ENCODE assay signal across 10 mouse cellular contexts in the genomic region with DNA sequence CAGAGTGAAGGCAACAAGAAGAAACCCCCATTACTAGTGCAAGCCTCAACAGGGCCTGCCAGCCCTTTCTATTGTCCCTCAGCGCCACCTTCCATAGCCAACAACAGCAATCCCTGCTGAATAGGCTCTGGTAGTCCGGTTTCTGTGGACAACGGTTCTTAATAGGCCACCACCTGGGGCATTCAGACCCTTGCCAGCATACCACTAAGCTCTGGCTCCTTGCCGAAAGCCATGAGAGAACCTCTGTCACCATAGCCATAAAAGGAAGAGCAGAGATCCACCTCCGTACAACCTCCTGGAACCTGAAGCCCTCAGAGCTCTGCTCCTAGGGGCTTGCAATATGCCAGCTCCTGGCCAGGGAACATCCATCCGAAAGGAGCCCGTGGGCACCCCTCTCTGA. TPM values are rescaled to one million over a fixed set of nuclear protein-coding genes. Genes with fewer than 3 reads are reported as not detected.
DNase-seq lines count a peak whose midpoint lies in the region; ATAC-seq and TF ChIP-seq lines count a peak whose summit lies in the region.
"Had no signal": no experiment of that assay in that cellular context is flagged by ENCODE, and none has a peak within 500 bp of the region (broad histone marks: within the 10 kb centered on the region; RNA-seq: fewer than 3 reads in every experiment).

No protein-coding gene starts in this region.

- no peaks in the 10 kb centered on the region for H3K36me3 ChIP-seq in neural tube, embryonic 11.5 days (ENCODE audit: control insufficient read depth, insufficient read depth, low read length)
- no peaks in the 10 kb centered on the region for H3K36me3 ChIP-seq in forebrain, embryonic 10.5 days (replicated peaks)
- H3K36me3 ChIP-seq in midbrain, embryonic 11.5 days (ENCODE audit: control insufficient read depth, insufficient read depth, low read length) = no peaks in the 10 kb centered on the region
- no peaks in the 10 kb centered on the region for H3K36me3 ChIP-seq in thymus, adult 2 months (ENCODE audit: control insufficient read depth, insufficient read depth, low read length)
- H3K36me3 ChIP-seq in kidney, embryonic 15.5 days = no peaks in the 10 kb centered on the region
- H3K36me3 ChIP-seq: limb, embryonic 15.5 days had no signal

- no peak for TF ChIP-seq POLR2A in thymus, adult 2 months (IDR thresholded peaks at IDR 0.05; ENCODE audit: control insufficient read depth, extremely low read depth, insufficient read depth, low read length, poor library complexity)
- no peak for TF ChIP-seq POLR2A in lung, adult 2 months (IDR thresholded peaks at IDR 0.05; ENCODE audit: borderline replicate concordance, extremely low read depth, low read depth, low read length)

- H3K9ac ChIP-seq in neural tube, embryonic 11.5 days (ENCODE audit: low read length) = no peak overlapping the region
- H3K9ac ChIP-seq in midbrain, embryonic 11.5 days (ENCODE audit: low read length) = no peak overlapping the region
- no peak overlapping the region for H3K9ac ChIP-seq in kidney, embryonic 15.5 days
- H3K9ac ChIP-seq: limb, embryonic 15.5 days had no signal

- no peak overlapping the region for H3K4me3 ChIP-seq in neural tube, embryonic 11.5 days (ENCODE audit: low read depth, low read length)
- peak overlapping the region; percentile 17; the same call in 1 of the 2 replicates for H3K4me3 ChIP-seq in forebrain, embryonic 10.5 days
- H3K4me3 ChIP-seq in midbrain, embryonic 11.5 days (ENCODE audit: low read depth, low read length) = no peak overlapping the region
- no peak overlapping the region for H3K4me3 ChIP-seq in thymus, adult 2 months (ENCODE audit: control insufficient read depth, insufficient read depth, low read length)
- H3K4me3 ChIP-seq in lung, adult 2 months (replicated peaks; ENCODE audit: extremely low read depth, low read depth, low read length) = no peak overlapping the region
- no peak overlapping the region for H3K4me3 ChIP-seq in kidney, embryonic 15.5 days (replicated peaks)
- H3K4me3 ChIP-seq: limb, embryonic 15.5 days had no signal

- no peak for DNase-seq in neural tube, embryonic 11.5 days (ENCODE audit: low spot score)
- DNase-seq in neural tube, embryonic 10.5 days (ENCODE audit: extremely low spot score, low spot score) = no peak
- DNase-seq in forebrain, embryonic 10.5 days (ENCODE audit: extremely low spot score, low spot score) = no peak
- DNase-seq in midbrain, embryonic 11.5 days (ENCODE audit: low spot score, missing footprints) = peak; percentile 83
- no peak for DNase-seq in kidney, postnatal 36 days
- no peak for DNase-seq in thymus, adult 2 months
- no peak for DNase-seq in lung, adult 2 months
- DNase-seq: heart, postnatal 36 days had no signal

- H3K27me3 ChIP-seq in neural tube, embryonic 11.5 days (ENCODE audit: control insufficient read depth, insufficient read depth, low read length) = no peaks in the 10 kb centered on the region
- peaks cover 37% of the 10 kb centered on the region for H3K27me3 ChIP-seq in forebrain, embryonic 10.5 days (ENCODE audit: poor library complexity, severe bottlenecking)
- H3K27me3 ChIP-seq in midbrain, embryonic 11.5 days (ENCODE audit: control insufficient read depth, insufficient read depth, low read length) = no peaks in the 10 kb centered on the region
- H3K27me3 ChIP-seq in thymus, adult 2 months (ENCODE audit: control insufficient read depth, insufficient read depth, low read length) = no peaks in the 10 kb centered on the region
- H3K27me3 ChIP-seq in kidney, embryonic 15.5 days = 0 out of 2 replicates have a peak, but pooled peaks cover 10% of the 10 kb centered on the region

- WGBS in neural tube, embryonic 11.5 days = 31% methylated on average over 7 of the region's 7 CpGs
- 24% methylated on average over 7 of the region's 7 CpGs for WGBS in forebrain, embryonic 10.5 days
- 27% methylated on average over 7 of the region's 7 CpGs for WGBS in midbrain, embryonic 11.5 days
- 96% methylated on average over 7 of the region's 7 CpGs for WGBS in thymus, adult 2 months
- 70% methylated on average over 7 of the region's 7 CpGs for WGBS in lung, adult 2 months
- WGBS in kidney, embryonic 15.5 days = 55% methylated on average over 7 of the region's 7 CpGs

- H3K4me2 ChIP-seq in neural tube, embryonic 11.5 days (ENCODE audit: low read depth) = no peak overlapping the region
- no peak overlapping the region for H3K4me2 ChIP-seq in midbrain, embryonic 11.5 days
- no peak overlapping the region for H3K4me2 ChIP-seq in kidney, embryonic 15.5 days
- H3K4me2 ChIP-seq: limb, embryonic 15.5 days had no signal

- no peaks in the 10 kb centered on the region for H3K9me3 ChIP-seq in neural tube, embryonic 11.5 days (ENCODE audit: control insufficient read depth, low read length)
- H3K9me3 ChIP-seq in forebrain, embryonic 10.5 days = no peaks in the 10 kb centered on the region
- no peaks in the 10 kb centered on the region for H3K9me3 ChIP-seq in midbrain, embryonic 11.5 days (ENCODE audit: control insufficient read depth, low read length)
- no peaks in the 10 kb centered on the region for H3K9me3 ChIP-seq in kidney, embryonic 15.5 days (replicated peaks)
- H3K9me3 ChIP-seq: limb, embryonic 15.5 days had no signal

- TF ChIP-seq CTCF in thymus, adult 2 months (IDR thresholded peaks at IDR 0.05; ENCODE audit: borderline replicate concordance, control insufficient read depth, extremely low read depth, insufficient read depth, low read length, poor library complexity) = no peak
- TF ChIP-seq CTCF in lung, adult 2 months (IDR thresholded peaks at IDR 0.05; ENCODE audit: insufficient read depth, low read length) = no peak

- H3K27ac ChIP-seq in neural tube, embryonic 11.5 days (ENCODE audit: low read depth, low read length) = peak overlapping the region; percentile 68
- peak overlapping the region; percentile 71 for H3K27ac ChIP-seq in forebrain, embryonic 10.5 days
- peak overlapping the region; percentile 69 for H3K27ac ChIP-seq in midbrain, embryonic 11.5 days (ENCODE audit: low read depth, low read length)
- no peak overlapping the region for H3K27ac ChIP-seq in thymus, adult 2 months (ENCODE audit: control insufficient read depth, insufficient read depth, low read length)
- H3K27ac ChIP-seq in kidney, embryonic 15.5 days = no peak overlapping the region
- H3K27ac ChIP-seq: limb, embryonic 15.5 days had no signal

- H3K4me1 ChIP-seq in neural tube, embryonic 11.5 days (ENCODE audit: control insufficient read depth, insufficient read depth, low read length) = peaks cover 9% of the 10 kb centered on the region; the same call in 1 of the 2 replicates
- H3K4me1 ChIP-seq in forebrain, embryonic 10.5 days = peaks cover 47% of the 10 kb centered on the region
- H3K4me1 ChIP-seq in midbrain, embryonic 11.5 days (ENCODE audit: control insufficient read depth, insufficient read depth, low read length) = peaks cover 32% of the 10 kb centered on the region
- H3K4me1 ChIP-seq in thymus, adult 2 months (replicated peaks; ENCODE audit: control insufficient read depth, insufficient read depth, low read length) = peaks cover 3% of the 10 kb centered on the region; the same call in 1 of the 2 replicates
- H3K4me1 ChIP-seq in lung, adult 2 months (ENCODE audit: control insufficient read depth, insufficient read depth, low read length) = peaks cover 2% of the 10 kb centered on the region; the same call in 1 of the 2 replicates
- H3K4me1 ChIP-seq in kidney, embryonic 15.5 days = peaks cover 23% of the 10 kb centered on the region

- no peak for ATAC-seq in neural tube, embryonic 11.5 days (ENCODE audit: insufficient read depth, low FRiP score, low TSS enrichment)
- ATAC-seq in midbrain, embryonic 11.5 days (ENCODE audit: low FRiP score) = no peak
- no peak for ATAC-seq in kidney, embryonic 15.5 days (replicated peaks; ENCODE audit: low FRiP score)

RNA-seq across cellular contexts. Expression of gene Ccdc187, which starts 5.0 kb away (rescaled TPM):
- polyA plus RNA-seq in neural tube, embryonic 11.5 days (2014; fragmentation: Nextera tagmentation; extraction: Ambion mirVana) = not detected in 2 replicates
- polyA plus RNA-seq in forebrain, embryonic 10.5 days (2016; fragmentation: Nextera tagmentation; extraction: Ambion mirVana) = 0.05 and 0.07 TPM in 2 replicates
- 0.05 and 0.10 TPM in 2 replicates for polyA plus RNA-seq in midbrain, embryonic 11.5 days (2014; fragmentation: Nextera tagmentation; extraction: Ambion mirVana)
- 0.19 and 0.23 TPM in 2 replicates for polyA plus RNA-seq in thymus, adult 2 months (2012; rRNA removed)
- polyA plus RNA-seq in lung, adult 2 months (2012; rRNA removed) = 6.6 and 7.9 TPM in 2 replicates
- 0.04 TPM in 1 of 2 replicates, not detected in the other for polyA plus RNA-seq in kidney, embryonic 15.5 days (2015; fragmentation: Nextera tagmentation; extraction: Ambion mirVana)

RNA-seq across cellular contexts. Expression of gene Gpsm1, which starts 16.0 kb away (rescaled TPM):
- polyA plus RNA-seq in neural tube, embryonic 11.5 days (2014; fragmentation: Nextera tagmentation; extraction: Ambion mirVana) = 58.8 and 65.0 TPM in 2 replicates
- polyA plus RNA-seq in forebrain, embryonic 10.5 days (2016; fragmentation: Nextera tagmentation; extraction: Ambion mirVana) = 77.9 and 78.0 TPM in 2 replicates
- polyA plus RNA-seq in midbrain, embryonic 11.5 days (2014; fragmentation: Nextera tagmentation; extraction: Ambion mirVana) = 46.2 and 53.3 TPM in 2 replicates
- polyA plus RNA-seq in thymus, adult 2 months (2012; rRNA removed) = 39.7 and 57.7 TPM in 2 replicates
- 49.9 and 56.2 TPM in 2 replicates for polyA plus RNA-seq in lung, adult 2 months (2012; rRNA removed)
- polyA plus RNA-seq in kidney, embryonic 15.5 days (2015; fragmentation: Nextera tagmentation; extraction: Ambion mirVana) = 39.6 and 44.4 TPM in 2 replicates

RNA-seq across cellular contexts. Expression of gene Dnlz, which starts 52.6 kb away (rescaled TPM):
- polyA plus RNA-seq in neural tube, embryonic 11.5 days (2014; fragmentation: Nextera tagmentation; extraction: Ambion mirVana) = 33.8 and 35.6 TPM in 2 replicates
- 33.8 and 37.2 TPM in 2 replicates for polyA plus RNA-seq in forebrain, embryonic 10.5 days (2016; fragmentation: Nextera tagmentation; extraction: Ambion mirVana)
- 29.5 and 35.0 TPM in 2 replicates for polyA plus RNA-seq in midbrain, embryonic 11.5 days (2014; fragmentation: Nextera tagmentation; extraction: Ambion mirVana)
- 31.5 and 32.0 TPM in 2 replicates for polyA plus RNA-seq in thymus, adult 2 months (2012; rRNA removed)
- polyA plus RNA-seq in lung, adult 2 months (2012; rRNA removed) = 16.3 and 16.4 TPM in 2 replicates
- 29.8 and 31.9 TPM in 2 replicates for polyA plus RNA-seq in kidney, embryonic 15.5 days (2015; fragmentation: Nextera tagmentation; extraction: Ambion mirVana)

Comparison
In these comparisons a context has a peak if more than half of its experiments do, and no peak if none do; other contexts are left out.
1. H3K27ac ChIP-seq: peak in neural tube, embryonic 11.5 days (single experiment), forebrain, embryonic 10.5 days (single experiment) and midbrain, embryonic 11.5 days (single experiment); none in thymus, adult 2 months (single experiment) and kidney, embryonic 15.5 days (single experiment).